Mouse (Mus musculus) hindlimb bud, embryonic 11.5 days (tissue): Measurements from ENCODE around the gene Csf1.

ENCODE experiments used
- DNase-seq: peaks from one replicate; pipeline ENCODE4 v3.0.0-alpha.2; 2012; ENCODE audit warnings: low read depth, low spot score; ENCODE audit errors: extremely low spot score

Csf1 gene

GRCm38 (mm10) chr3:107783315-107783714 lies 23.0 kb upstream of the Csf1 start:
- no peak for DNase-seq

- DNase-seq, result no peak
Measured at GRCm38 (mm10) chr3:107781304-107781703, 21.0 kb upstream of the Csf1 start.

- DNase-seq, result no peak
Measured at GRCm38 (mm10) chr3:107778016-107778415, 17.7 kb upstream of the Csf1 start.

GRCm38 (mm10) chr3:107776295-107776694 lies 16.0 kb upstream of the Csf1 start:
- DNase-seq, result no peak

GRCm38 (mm10) chr3:107775736-107776135 lies 15.5 kb upstream of the Csf1 start:
- DNase-seq, result no peak

- DNase-seq, result no peak
Measured at GRCm38 (mm10) chr3:107775056-107775455, 14.8 kb upstream of the Csf1 start.

GRCm38 (mm10) chr3:107772860-107773259 lies 12.6 kb upstream of the Csf1 start:
- DNase-seq, result no peak

- DNase-seq, result no peak
Measured at GRCm38 (mm10) chr3:107769692-107770091, 9.4 kb upstream of the Csf1 start.

GRCm38 (mm10) chr3:107768104-107768989 lies 8.1 kb upstream of the Csf1 start:
- no peak for DNase-seq

GRCm38 (mm10) chr3:107766804-107767203 lies 6.5 kb upstream of the Csf1 start:
- no peak for DNase-seq

- no peak for DNase-seq
Measured at GRCm38 (mm10) chr3:107765979-107766378, 5.7 kb upstream of the Csf1 start.

- DNase-seq, result no peak
Measured at GRCm38 (mm10) chr3:107763552-107763951, 3.3 kb upstream of the Csf1 start.

GRCm38 (mm10) chr3:107761446-107761845 lies 1.2 kb upstream of the Csf1 start:
- no peak for DNase-seq

GRCm38 (mm10) chr3:107760771-107761170 lies 502 bp upstream of the Csf1 start:
- no peak for DNase-seq

- no peak for DNase-seq
Measured at GRCm38 (mm10) chr3:107758638-107759037, 1.6 kb downstream of the Csf1 start.

GRCm38 (mm10) chr3:107758176-107758575 lies 2.1 kb downstream of the Csf1 start:
- no peak for DNase-seq

GRCm38 (mm10) chr3:107757365-107758129 lies 2.7 kb downstream of the Csf1 start:
- DNase-seq, result no peak

GRCm38 (mm10) chr3:107756481-107756866 lies 3.8 kb downstream of the Csf1 start:
- DNase-seq, result no peak

- DNase-seq, result no peak
Measured at GRCm38 (mm10) chr3:107755702-107756480, 4.4 kb downstream of the Csf1 start.

- DNase-seq, result no peak
Measured at GRCm38 (mm10) chr3:107754632-107755031, 5.6 kb downstream of the Csf1 start.

- no peak for DNase-seq
Measured at GRCm38 (mm10) chr3:107751607-107752006, 8.7 kb downstream of the Csf1 start.
